Mouse (Mus musculus): ENCODE measurements around the gene Mtrr. TPM values are rescaled to one million over a fixed set of nuclear protein-coding genes. Genes with fewer than 3 reads are reported as not detected.
A peak's percentile ranks its signal among the peaks of the same experiment; 100 is the strongest.
"Not testable (repeated sequence)": the region's sequence is repeated elsewhere in the genome, so short reads cannot be mapped to it uniquely, and the experiment has no call there.

Gene Mtrr
- polyA plus RNA-seq, 1 experiment from 2014 or later = 25.2 TPM

- Histone ChIP-seq H3K36me3 (peaks cover 67% of the 10 kb centered on the region), H3K4me1 (peaks cover 10% of the 10 kb centered on the region), H3K4me3 (no peak overlapping the region), H3K9me3 (replicated peaks) (no peaks in the 10 kb centered on the region), H3K27me3 (ENCODE audit: low read depth, poor library complexity, severe bottlenecking) (no peaks in the 10 kb centered on the region), H3K27ac (no peak overlapping the region)
- DNase-seq (ENCODE audit: low spot score) = no peak
- WGBS = 95% methylated on average over 11 of the region's 11 CpGs
Measured at GRCm38 (mm10) chr13:68583961-68584360, 2.0 kb upstream of the Mtrr start.

GRCm38 (mm10) chr13:68582517-68582780, 500 bp upstream of the Mtrr start:
- Histone ChIP-seq H3K27me3 (ENCODE audit: low read depth, poor library complexity, severe bottlenecking) (no peaks in the 10 kb centered on the region), H3K4me3 (peak overlapping the region; percentile 79), H3K9me3 (replicated peaks) (no peaks in the 10 kb centered on the region), H3K4me1 (peaks cover 10% of the 10 kb centered on the region), H3K27ac (peak overlapping the region; percentile 92), H3K36me3 (peaks cover 67% of the 10 kb centered on the region)
- WGBS = 1% methylated on average over 11 of the region's 11 CpGs
- DNase-seq (ENCODE audit: low spot score) = no peak

GRCm38 (mm10) chr13:68581086-68581740, 736 bp downstream of the Mtrr start:
- WGBS = 29% methylated on average over 14 of the region's 14 CpGs
- no peaks in the 10 kb centered on the region for H3K27me3 ChIP-seq (ENCODE audit: low read depth, poor library complexity, severe bottlenecking)
- no peak for DNase-seq (ENCODE audit: low spot score)
- H3K4me1 ChIP-seq = peaks cover 10% of the 10 kb centered on the region
- no peaks in the 10 kb centered on the region for H3K9me3 ChIP-seq (replicated peaks)
- peak overlapping the region; percentile 92 for H3K27ac ChIP-seq
- peaks cover 67% of the 10 kb centered on the region for H3K36me3 ChIP-seq
- H3K4me3 ChIP-seq = peak overlapping the region; percentile 79

DNA sequence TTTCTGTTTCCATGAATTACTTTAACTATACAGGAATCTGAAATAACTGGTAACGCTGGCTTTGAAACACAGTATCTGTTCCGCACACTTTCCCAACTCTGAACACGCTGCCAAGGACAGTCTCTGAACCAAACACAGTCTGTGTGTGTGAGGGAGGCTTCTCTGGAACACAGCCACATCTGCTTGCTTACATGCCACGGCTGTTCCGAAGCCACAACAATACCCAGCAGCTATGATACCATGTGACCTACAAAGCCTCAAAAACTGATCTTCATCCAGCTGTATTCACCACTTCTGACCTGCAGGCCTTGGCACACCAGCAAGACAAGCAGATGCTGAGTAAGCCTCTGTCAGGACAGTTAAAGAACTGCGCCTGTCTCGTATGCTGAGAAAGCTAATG, 4.0 kb downstream of the Mtrr start:
- peaks cover 67% of the 10 kb centered on the region for H3K36me3 ChIP-seq

DNA sequence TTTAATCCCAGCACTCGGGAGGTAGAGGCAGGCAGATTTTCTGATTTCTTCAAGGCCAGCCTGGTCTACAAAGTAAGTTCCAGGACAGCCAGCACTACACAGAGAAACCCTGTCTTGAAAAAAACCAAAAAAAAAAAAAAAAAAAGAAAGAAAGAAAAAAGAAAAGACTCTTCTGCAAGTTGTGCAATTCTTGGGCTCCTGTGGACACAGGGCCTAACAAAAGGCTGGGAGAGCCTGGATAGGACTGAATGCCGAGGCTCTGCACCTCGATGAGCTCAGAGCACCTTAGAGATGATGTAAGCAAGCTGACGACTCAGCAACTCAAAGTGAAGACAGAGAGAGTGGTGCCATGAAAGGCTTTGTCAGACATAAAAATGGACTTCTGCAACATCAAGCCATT, 7.6 kb downstream of the Mtrr start:
- Histone ChIP-seq H3K27me3 (ENCODE audit: low read depth, poor library complexity, severe bottlenecking) (no peaks in the 10 kb centered on the region), H3K36me3 (peaks cover 89% of the 10 kb centered on the region), H3K4me3 (no peak overlapping the region), H3K27ac (no peak overlapping the region), H3K9me3 (replicated peaks) (no peaks in the 10 kb centered on the region), H3K4me1 (peaks cover 13% of the 10 kb centered on the region)
- WGBS = 83% methylated on average over 4 of the region's 4 CpGs
- no peak for DNase-seq (ENCODE audit: low spot score)

More for the DNA sequence above, 4.0 kb downstream of the Mtrr start:
- WGBS = 96% methylated on average over 7 of the region's 7 CpGs
- no peak overlapping the region for H3K27ac ChIP-seq
- no peaks in the 10 kb centered on the region for H3K9me3 ChIP-seq (replicated peaks)
- H3K4me3 ChIP-seq = no peak overlapping the region
- DNase-seq (ENCODE audit: low spot score) = no peak
- H3K4me1 ChIP-seq = peaks cover 17% of the 10 kb centered on the region
- H3K27me3 ChIP-seq (ENCODE audit: low read depth, poor library complexity, severe bottlenecking) = no peaks in the 10 kb centered on the region

DNA sequence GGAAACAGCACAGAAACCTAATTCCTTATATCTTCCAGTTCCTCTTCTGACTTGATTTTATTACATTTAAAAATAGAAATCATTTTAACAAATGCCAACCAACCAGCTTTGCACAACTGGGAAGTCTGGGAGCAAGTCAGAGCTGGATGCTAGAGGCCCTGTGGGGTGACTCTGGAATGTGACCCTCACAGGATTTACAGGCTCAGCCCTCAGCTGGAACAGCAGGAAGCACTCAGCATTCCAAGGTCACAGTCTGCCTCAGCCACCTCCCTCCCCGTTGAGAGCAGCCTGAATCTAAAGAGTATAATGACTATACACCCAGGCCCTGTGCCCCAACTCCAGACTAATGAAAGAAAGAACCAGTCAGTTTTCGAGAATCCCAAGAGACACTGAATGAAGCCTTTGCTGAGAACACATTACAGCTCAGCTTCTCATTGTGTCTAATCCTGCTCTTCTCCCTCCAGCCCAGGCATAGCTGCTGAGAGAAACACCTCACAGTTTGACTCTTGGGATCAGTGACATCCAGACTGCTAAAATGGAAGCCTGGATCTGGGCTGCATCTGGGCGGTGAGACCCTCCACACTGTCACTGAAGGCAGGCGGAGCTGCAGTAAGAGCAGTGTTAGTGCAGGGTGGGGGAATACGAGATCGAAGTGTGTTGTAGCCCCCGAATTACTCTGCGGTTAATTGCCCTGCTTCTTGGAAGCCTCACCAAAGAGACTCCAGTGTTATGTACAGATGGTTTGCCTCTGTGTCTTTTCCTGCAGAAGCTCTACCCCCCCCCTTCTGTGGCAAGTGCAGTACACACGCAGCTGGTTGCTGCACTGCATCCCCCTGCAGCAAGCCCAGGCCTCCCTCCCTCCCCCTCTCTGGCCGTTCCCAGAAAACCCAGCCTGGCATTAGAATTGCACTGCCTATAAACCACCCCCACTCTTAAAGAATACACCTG, 8.7 kb downstream of the Mtrr start:
- Histone ChIP-seq H3K4me3 (no peak overlapping the region), H3K27ac (peak overlapping the region; percentile 76), H3K9me3 (replicated peaks) (no peaks in the 10 kb centered on the region), H3K36me3 (peaks cover 88% of the 10 kb centered on the region), H3K27me3 (ENCODE audit: low read depth, poor library complexity, severe bottlenecking) (no peaks in the 10 kb centered on the region), H3K4me1 (peaks cover 13% of the 10 kb centered on the region)
- no peak for DNase-seq (ENCODE audit: low spot score)
- 60% methylated on average over 10 of the region's 10 CpGs for WGBS

DNA sequence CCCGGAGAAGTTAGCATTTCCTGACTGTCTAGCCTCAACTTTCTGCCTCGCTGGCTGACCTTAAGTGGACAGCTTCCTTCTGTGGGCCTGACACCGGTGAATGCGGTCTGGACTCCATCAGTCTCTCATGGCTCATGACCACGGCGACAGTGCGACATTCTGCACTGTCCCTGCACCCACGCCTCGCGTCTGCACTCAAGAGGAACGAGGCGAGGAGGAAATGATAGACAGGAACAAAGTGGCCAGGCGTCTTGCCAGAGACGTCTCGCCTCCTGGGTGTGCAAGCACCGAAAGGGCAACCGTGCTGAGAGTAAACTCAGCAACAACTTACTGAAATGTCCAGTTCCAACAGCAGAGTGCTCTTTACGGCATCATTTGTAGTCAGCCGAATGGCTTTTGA, 9.7 kb downstream of the Mtrr start:
- Histone ChIP-seq H3K36me3 (peaks cover 88% of the 10 kb centered on the region), H3K4me1 (peaks cover 13% of the 10 kb centered on the region), H3K9me3 (replicated peaks) (no peaks in the 10 kb centered on the region), H3K27ac (peak overlapping the region; percentile 76), H3K27me3 (ENCODE audit: low read depth, poor library complexity, severe bottlenecking) (no peaks in the 10 kb centered on the region), H3K4me3 (no peak overlapping the region)
- DNase-seq (ENCODE audit: low spot score) = no peak
- 89% methylated on average over 19 of the region's 19 CpGs for WGBS

- Histone ChIP-seq H3K27ac (no peak overlapping the region), H3K4me1 (peaks cover 13% of the 10 kb centered on the region), H3K27me3 (ENCODE audit: low read depth, poor library complexity, severe bottlenecking) (no peaks in the 10 kb centered on the region), H3K36me3 (peaks cover 88% of the 10 kb centered on the region), H3K4me3 (no peak overlapping the region), H3K9me3 (replicated peaks) (no peaks in the 10 kb centered on the region)
- WGBS = 79% methylated on average over 17 of the region's 17 CpGs
- peak; percentile 59 for DNase-seq (ENCODE audit: low spot score)
Measured at GRCm38 (mm10) chr13:68569589-68570336, 12.2 kb downstream of the Mtrr start.

DNA sequence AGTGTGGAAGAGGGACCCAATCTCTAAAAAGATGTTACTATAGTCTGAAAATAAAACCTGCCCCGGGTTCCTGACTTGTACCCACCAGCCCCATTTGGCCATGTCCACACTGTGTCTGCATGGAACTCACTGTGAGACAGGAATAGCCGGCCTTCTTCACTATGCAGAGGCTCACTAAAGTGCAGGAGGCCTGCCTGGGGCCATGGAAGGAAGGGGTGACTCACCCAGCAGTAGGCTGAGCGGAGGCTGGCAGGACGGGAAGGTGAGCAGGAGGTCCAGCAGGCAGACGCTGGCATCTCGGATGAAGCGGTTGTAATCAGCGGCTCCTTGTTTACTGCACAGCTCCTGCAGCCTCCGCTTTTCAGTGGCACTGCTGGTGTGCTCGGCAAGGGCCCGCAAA, 13.4 kb downstream of the Mtrr start:
- peaks cover 93% of the 10 kb centered on the region for H3K36me3 ChIP-seq
- H3K9me3 ChIP-seq (replicated peaks) = no peaks in the 10 kb centered on the region
- peaks cover 10% of the 10 kb centered on the region for H3K4me1 ChIP-seq
- H3K27ac ChIP-seq = no peak overlapping the region
- DNase-seq (ENCODE audit: low spot score) = no peak
- 97% methylated on average over 11 of the region's 11 CpGs for WGBS
- H3K4me3 ChIP-seq = no peak overlapping the region
- H3K27me3 ChIP-seq (ENCODE audit: low read depth, poor library complexity, severe bottlenecking) = no peaks in the 10 kb centered on the region

GRCm38 (mm10) chr13:68568110-68568509, 13.8 kb downstream of the Mtrr start:
- Histone ChIP-seq H3K36me3 (peaks cover 93% of the 10 kb centered on the region), H3K27ac (no peak overlapping the region), H3K9me3 (replicated peaks) (no peaks in the 10 kb centered on the region), H3K4me1 (peaks cover 5% of the 10 kb centered on the region), H3K4me3 (no peak overlapping the region), H3K27me3 (ENCODE audit: low read depth, poor library complexity, severe bottlenecking) (no peaks in the 10 kb centered on the region)
- DNase-seq (ENCODE audit: low spot score) = no peak
- WGBS = 96% methylated on average over 9 of the region's 9 CpGs

DNA sequence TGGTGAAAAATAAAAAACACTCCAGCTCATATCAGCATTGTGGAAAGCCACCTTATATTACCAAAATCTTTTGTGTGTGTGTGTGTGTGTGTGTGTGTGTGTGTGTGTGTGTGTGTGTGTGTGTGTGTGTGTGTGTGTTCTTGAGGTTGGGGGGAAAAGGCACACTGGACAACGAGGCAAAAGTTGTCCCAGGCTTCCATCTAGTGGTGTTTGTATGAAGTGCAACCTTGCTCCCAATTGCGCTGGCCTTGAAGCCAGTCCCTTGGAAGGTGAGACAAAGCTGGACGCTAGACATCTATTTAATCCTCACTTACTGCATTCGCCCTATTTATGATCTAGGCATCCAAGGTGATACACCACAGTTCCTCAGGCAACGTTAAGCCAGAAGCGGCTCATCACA, 28.6 kb downstream of the Mtrr start:
- 31% methylated on average over 4 of the region's 6 CpGs for WGBS
- H3K27ac ChIP-seq; H3K9me3 ChIP-seq (replicated peaks); H3K36me3 ChIP-seq; H3K4me1 ChIP-seq; H3K27me3 ChIP-seq (ENCODE audit: low read depth, poor library complexity, severe bottlenecking); H3K4me3 ChIP-seq: not testable (repeated sequence)
- peak; percentile 35 for DNase-seq (ENCODE audit: low spot score)
